Mouse (Mus musculus): Measurements from ENCODE around the gene Ubl4b.

- TF ChIP-seq CTCF (IDR thresholded peaks at IDR 0.05; ENCODE audit: extremely low read depth, insufficient read length, insufficient replicate concordance, low read depth, low read length): no peak
- TF ChIP-seq POLR2A (IDR thresholded peaks at IDR 0.05; ENCODE audit: low read depth, low read length): no peak
Measured at GRCm38 (mm10) chr3:107545716-107546412, 9.0 kb downstream of the Ubl4b start.
